Mouse (Mus musculus) G1E (cell line): Measurements from ENCODE around the gene Prr23a3.

Experiments used
- CTCF ChIP-seq: IDR thresholded peaks from 2 replicates; pipeline ENCODE4 v1.5.1; 2012; ENCODE audit warnings: low read depth, low read length, inconsistent platforms, mixed read lengths
- TAL1 ChIP-seq: conservative IDR thresholded peaks from 2 replicates; pipeline ENCODE4 v1.6.1; 2012; ENCODE audit warnings: low read depth, low read length, inconsistent platforms, mixed read lengths

DNA sequence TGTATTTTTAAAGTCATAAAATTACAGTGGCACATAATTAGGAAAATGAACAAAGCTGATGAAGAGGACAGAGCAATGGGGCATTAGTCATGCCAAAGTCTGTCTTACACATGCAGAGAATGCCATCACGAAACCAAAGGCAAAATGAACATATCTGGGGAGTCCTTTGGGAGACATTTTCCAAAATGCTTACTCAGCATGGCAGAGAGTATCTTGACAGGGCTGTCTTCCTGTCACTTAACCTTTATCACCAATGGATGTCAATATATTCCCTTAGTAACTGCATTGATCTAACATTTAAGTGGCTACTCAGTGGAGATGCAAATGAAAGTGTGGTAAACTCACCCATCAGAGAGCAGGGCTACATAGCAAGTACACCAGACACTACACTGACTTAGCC, 36.9 kb downstream of the Prr23a3 start:
- TF ChIP-seq TAL1 (no peak), CTCF (no peak)
